Mouse (Mus musculus): ENCODE results near the gene Armh3. TPM values are rescaled to one million over a fixed set of nuclear protein-coding genes. Genes with fewer than 3 reads are reported as not detected.

Armh3 gene
- polyA plus RNA-seq, 2 experiments: 13.6 to 13.7 TPM

GRCm38 (mm10) chr19:45882056-45882455, 116.2 kb downstream of the Armh3 start:
- DNase-seq (ENCODE audit: low spot score): no peak
- ATAC-seq (ENCODE audit: low FRiP score, low read depth): no peak
- H3K9me3 ChIP-seq (ENCODE audit: control insufficient read depth, low read length): no peaks in the 10 kb centered on the region
- no peak overlapping the region for H3K27ac ChIP-seq (replicated peaks; ENCODE audit: low read depth, low read length)
- no peak overlapping the region for H3K4me3 ChIP-seq (replicated peaks; ENCODE audit: low read length)
- 72% methylated on average over 3 of the region's 3 CpGs for WGBS
- no peak for TF ChIP-seq POLR2A (IDR thresholded peaks at IDR 0.05; ENCODE audit: borderline replicate concordance, extremely low read depth, insufficient read depth, insufficient read length)
- H3K9ac ChIP-seq (ENCODE audit: low read depth, low read length, severe bottlenecking): no peak overlapping the region
- no peaks in the 10 kb centered on the region for H3K4me1 ChIP-seq (ENCODE audit: control insufficient read depth, insufficient read depth, low read length)
- H3K36me3 ChIP-seq (ENCODE audit: control insufficient read depth, insufficient read depth, low read length): peaks cover 17% of the 10 kb centered on the region; the same call in 1 of the 2 replicates
- H3K4me2 ChIP-seq (replicated peaks; ENCODE audit: low read depth, low read length, severe bottlenecking): no peak overlapping the region
- no peaks in the 10 kb centered on the region for H3K27me3 ChIP-seq (ENCODE audit: control insufficient read depth, insufficient read depth, low read length)

GRCm38 (mm10) chr19:45873320-45873719, 125.0 kb downstream of the Armh3 start:
- Histone ChIP-seq H3K4me1 (ENCODE audit: control insufficient read depth, insufficient read depth, low read length) (no peaks in the 10 kb centered on the region), H3K9me3 (ENCODE audit: control insufficient read depth, low read length) (no peaks in the 10 kb centered on the region), H3K36me3 (ENCODE audit: control insufficient read depth, insufficient read depth, low read length) (peaks cover 4% of the 10 kb centered on the region; the same call in 1 of the 2 replicates), H3K4me2 (replicated peaks; ENCODE audit: low read depth, low read length, severe bottlenecking) (no peak overlapping the region), H3K27ac (replicated peaks; ENCODE audit: low read depth, low read length) (no peak overlapping the region), H3K4me3 (replicated peaks; ENCODE audit: low read length) (no peak overlapping the region), H3K27me3 (ENCODE audit: control insufficient read depth, insufficient read depth, low read length) (no peaks in the 10 kb centered on the region), H3K9ac (ENCODE audit: low read depth, low read length, severe bottlenecking) (no peak overlapping the region)
- ATAC-seq (ENCODE audit: low FRiP score, low read depth) (no peak), DNase-seq (ENCODE audit: low spot score) (no peak)
- 75% methylated on average over 1 of the region's 1 CpGs for WGBS
- TF ChIP-seq POLR2A (IDR thresholded peaks at IDR 0.05; ENCODE audit: borderline replicate concordance, extremely low read depth, insufficient read depth, insufficient read length): no peak

- Histone ChIP-seq H3K9ac (ENCODE audit: low read depth, low read length, severe bottlenecking) (no peak overlapping the region), H3K9me3 (ENCODE audit: control insufficient read depth, low read length) (no peaks in the 10 kb centered on the region), H3K27ac (replicated peaks; ENCODE audit: low read depth, low read length) (no peak overlapping the region), H3K36me3 (ENCODE audit: control insufficient read depth, insufficient read depth, low read length) (no peaks in the 10 kb centered on the region), H3K4me2 (replicated peaks; ENCODE audit: low read depth, low read length, severe bottlenecking) (no peak overlapping the region), H3K4me1 (ENCODE audit: control insufficient read depth, insufficient read depth, low read length) (peaks cover 5% of the 10 kb centered on the region; the same call in 1 of the 2 replicates), H3K4me3 (replicated peaks; ENCODE audit: low read length) (no peak overlapping the region), H3K27me3 (ENCODE audit: control insufficient read depth, insufficient read depth, low read length) (no peaks in the 10 kb centered on the region)
- no peak for TF ChIP-seq POLR2A (IDR thresholded peaks at IDR 0.05; ENCODE audit: borderline replicate concordance, extremely low read depth, insufficient read depth, insufficient read length)
- 55% methylated on average over 8 of the region's 8 CpGs for WGBS
- ATAC-seq (ENCODE audit: low FRiP score, low read depth) (no peak), DNase-seq (ENCODE audit: low spot score) (no peak)
Observed at GRCm38 (mm10) chr19:45855284-45855920, 142.9 kb downstream of the Armh3 start.

- Histone ChIP-seq H3K27ac (replicated peaks; ENCODE audit: low read depth, low read length) (no peak overlapping the region), H3K9ac (ENCODE audit: low read depth, low read length, severe bottlenecking) (no peak overlapping the region), H3K27me3 (ENCODE audit: control insufficient read depth, insufficient read depth, low read length) (no peaks in the 10 kb centered on the region), H3K4me1 (ENCODE audit: control insufficient read depth, insufficient read depth, low read length) (peaks cover 5% of the 10 kb centered on the region; the same call in 1 of the 2 replicates), H3K4me2 (replicated peaks; ENCODE audit: low read depth, low read length, severe bottlenecking) (no peak overlapping the region), H3K9me3 (ENCODE audit: control insufficient read depth, low read length) (no peaks in the 10 kb centered on the region), H3K36me3 (ENCODE audit: control insufficient read depth, insufficient read depth, low read length) (no peaks in the 10 kb centered on the region), H3K4me3 (replicated peaks; ENCODE audit: low read length) (no peak overlapping the region)
- ATAC-seq (ENCODE audit: low FRiP score, low read depth) (no peak), DNase-seq (ENCODE audit: low spot score) (no peak)
- TF ChIP-seq POLR2A (IDR thresholded peaks at IDR 0.05; ENCODE audit: borderline replicate concordance, extremely low read depth, insufficient read depth, insufficient read length): no peak
- 73% methylated on average over 7 of the region's 7 CpGs for WGBS
Observed at GRCm38 (mm10) chr19:45854521-45854920, 143.8 kb downstream of the Armh3 start.

DNA sequence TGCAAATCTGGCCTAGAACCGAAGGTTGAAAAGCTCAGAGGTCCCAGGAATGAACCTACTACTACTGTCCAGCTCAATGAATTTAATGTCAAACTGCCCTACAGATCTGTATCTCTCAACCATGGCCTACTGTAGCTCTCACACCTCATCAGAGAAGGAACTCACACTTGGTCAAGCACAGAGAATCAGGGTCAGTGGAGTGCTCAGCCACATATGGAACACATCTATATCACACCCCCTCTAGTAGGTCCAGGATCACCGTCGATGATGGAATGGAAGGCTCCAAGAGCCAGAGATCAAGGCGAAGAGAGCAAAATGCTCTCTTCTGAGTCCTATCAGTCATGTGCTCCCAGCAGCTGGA, 150.6 kb downstream of the Armh3 start:
- Histone ChIP-seq H3K9ac (ENCODE audit: low read depth, low read length, severe bottlenecking) (no peak overlapping the region), H3K4me1 (ENCODE audit: control insufficient read depth, insufficient read depth, low read length) (peaks cover 2% of the 10 kb centered on the region; the same call in 1 of the 2 replicates), H3K27me3 (ENCODE audit: control insufficient read depth, insufficient read depth, low read length) (no peaks in the 10 kb centered on the region), H3K36me3 (ENCODE audit: control insufficient read depth, insufficient read depth, low read length) (no peaks in the 10 kb centered on the region), H3K4me2 (replicated peaks; ENCODE audit: low read depth, low read length, severe bottlenecking) (no peak overlapping the region), H3K4me3 (replicated peaks; ENCODE audit: low read length) (no peak overlapping the region), H3K9me3 (ENCODE audit: control insufficient read depth, low read length) (no peaks in the 10 kb centered on the region), H3K27ac (replicated peaks; ENCODE audit: low read depth, low read length) (peak overlapping the region; percentile 35)
- TF ChIP-seq POLR2A (IDR thresholded peaks at IDR 0.05; ENCODE audit: borderline replicate concordance, extremely low read depth, insufficient read depth, insufficient read length): no peak
- DNase-seq (ENCODE audit: low spot score): no peak
- no peak for ATAC-seq (ENCODE audit: low FRiP score, low read depth)
- 65% methylated on average over 4 of the region's 4 CpGs for WGBS
